Mouse (Mus musculus) kidney, adult 11 months (tissue): Measurements from ENCODE around the gene Fam178b.

ENCODE experiments used
- DNase-seq: peaks from one replicate; pipeline ENCODE4 v3.0.0; 2022

The Fam178b gene

GRCm38 (mm10) chr1:36682620-36683355, at the start of gene Fam178b:
Gene Fam178b (minus strand): TSS chr1:36683183.
- DNase-seq, result no peak

GRCm38 (mm10) chr1:36724057-36724431, 41.1 kb upstream of the Fam178b start:
- no peak for DNase-seq

GRCm38 (mm10) chr1:36723146-36724056, 40.4 kb upstream of the Fam178b start:
- DNase-seq, result no peak

GRCm38 (mm10) chr1:36718786-36719185, 35.8 kb upstream of the Fam178b start:
- DNase-seq, result no peak

- DNase-seq, result no peak
Observed at GRCm38 (mm10) chr1:36714311-36714710, 31.3 kb upstream of the Fam178b start, which contains the start of gene Actr1b. Gene Actr1b (minus strand): TSS chr1:36714422.

GRCm38 (mm10) chr1:36711104-36711503, 28.1 kb upstream of the Fam178b start:
- no peak for DNase-seq

GRCm38 (mm10) chr1:36709854-36710280, 26.9 kb upstream of the Fam178b start, which contains the start of gene 4933424G06Rik:
Gene 4933424G06Rik (plus strand): TSS chr1:36710149.
- DNase-seq, result peak; percentile 98

GRCm38 (mm10) chr1:36709055-36709853, 26.3 kb upstream of the Fam178b start:
- peak; percentile 40 for DNase-seq

GRCm38 (mm10) chr1:36708626-36709025, 25.6 kb upstream of the Fam178b start:
- peak; percentile 32 for DNase-seq

GRCm38 (mm10) chr1:36707797-36708196, 24.8 kb upstream of the Fam178b start:
- no peak for DNase-seq

- DNase-seq, result no peak
Observed at GRCm38 (mm10) chr1:36707166-36707565, 24.2 kb upstream of the Fam178b start.

- no peak for DNase-seq
Observed at GRCm38 (mm10) chr1:36697030-36697429, 14.0 kb upstream of the Fam178b start.

GRCm38 (mm10) chr1:36696411-36696810, 13.4 kb upstream of the Fam178b start:
- no peak for DNase-seq

- DNase-seq, result no peak
Observed at GRCm38 (mm10) chr1:36694871-36695270, 11.9 kb upstream of the Fam178b start.

GRCm38 (mm10) chr1:36691271-36692155, 8.5 kb upstream of the Fam178b start, which contains the start of gene Cox5b:
Gene Cox5b (plus strand): TSS chr1:36691449.
- peak; percentile 97 for DNase-seq

GRCm38 (mm10) chr1:36690671-36691235, 7.8 kb upstream of the Fam178b start:
- DNase-seq, result no peak

- peak; percentile 76 for DNase-seq
Observed at GRCm38 (mm10) chr1:36683810-36684467, 956 bp upstream of the Fam178b start.

GRCm38 (mm10) chr1:36680893-36681292, 2.1 kb downstream of the Fam178b start:
- no peak for DNase-seq

GRCm38 (mm10) chr1:36674936-36675335, 8.0 kb downstream of the Fam178b start:
- no peak for DNase-seq

GRCm38 (mm10) chr1:36672648-36673350, 10.2 kb downstream of the Fam178b start:
- no peak for DNase-seq
